ENCODE assay signal across 9 mouse cellular contexts in the genomic region with DNA sequence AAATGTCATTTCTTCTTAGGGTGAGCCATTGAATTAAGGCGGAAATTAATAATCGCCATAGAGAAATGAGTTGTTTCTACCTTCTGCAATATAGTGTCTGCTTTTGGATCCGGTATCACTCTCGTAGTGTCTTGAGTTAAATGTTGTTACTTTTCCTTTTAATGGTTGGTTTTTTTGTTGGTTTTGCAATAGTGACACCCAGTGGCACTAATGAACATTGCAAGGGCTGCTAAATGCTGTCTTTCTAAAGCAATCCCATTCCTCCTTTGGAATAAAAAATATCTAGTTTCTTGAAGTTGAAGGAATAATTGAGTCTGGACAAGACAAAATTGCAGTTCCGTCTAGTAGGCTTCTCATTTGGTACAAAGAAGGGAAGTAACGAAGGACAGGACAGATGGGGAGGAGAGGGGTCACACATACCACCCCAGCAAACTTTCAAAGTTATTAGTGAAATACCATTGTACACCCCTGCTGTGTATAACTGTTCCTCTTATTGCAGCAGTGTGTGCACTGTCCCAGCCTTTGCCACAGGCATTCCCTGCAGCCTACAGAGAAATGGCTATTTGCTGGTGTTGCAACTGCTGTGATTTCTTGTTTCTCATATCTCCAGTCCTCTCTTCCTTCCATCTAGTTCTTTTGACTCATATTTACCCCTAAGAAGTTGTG.
DNase-seq lines count a peak whose midpoint lies in the region; ATAC-seq lines count a peak whose summit lies in the region.
"Had no signal": no experiment of that assay in that cellular context is flagged by ENCODE, and none has a peak within 500 bp of the region (broad histone marks: within the 10 kb centered on the region; RNA-seq: fewer than 3 reads in every experiment).

No protein-coding gene starts in this region.

- no peaks in the 10 kb centered on the region for H3K4me1 ChIP-seq in heart, embryonic 13.5 days
- peaks cover 2% of the 10 kb centered on the region for H3K4me1 ChIP-seq in lung, embryonic 15.5 days
- H3K4me1 ChIP-seq: liver, embryonic 13.5 days had no signal

- no peaks in the 10 kb centered on the region for H3K9me3 ChIP-seq in heart, embryonic 13.5 days
- no peaks in the 10 kb centered on the region for H3K9me3 ChIP-seq in lung, embryonic 15.5 days
- H3K9me3 ChIP-seq: liver, embryonic 13.5 days had no signal

- H3K4me2 ChIP-seq in heart, embryonic 13.5 days, result peak overlapping the region; percentile 50
- no peak overlapping the region for H3K4me2 ChIP-seq in lung, embryonic 15.5 days
- H3K4me2 ChIP-seq: liver, embryonic 13.5 days had no signal

- no peak for ATAC-seq in cerebellum, adult (ENCODE audit: insufficient number of reproducible peaks, low FRiP score, low TSS enrichment)
- no peak for ATAC-seq in heart, embryonic 13.5 days (ENCODE audit: extremely low read depth, insufficient number of reproducible peaks, low FRiP score, low TSS enrichment)
- 0 out of 2 replicates have a peak, but pooled peaks have one; percentile 33 for ATAC-seq in lung, embryonic 15.5 days (ENCODE audit: borderline replicate concordance, extremely low read depth, low FRiP score, low TSS enrichment)

- H3K27me3 ChIP-seq in heart, embryonic 13.5 days (replicated peaks), result no peaks in the 10 kb centered on the region
- H3K27me3 ChIP-seq in lung, embryonic 15.5 days, result no peaks in the 10 kb centered on the region
- H3K27me3 ChIP-seq: liver, embryonic 13.5 days had no signal

- no peak overlapping the region for H3K9ac ChIP-seq in heart, embryonic 13.5 days
- H3K9ac ChIP-seq in lung, embryonic 15.5 days, result no peak overlapping the region
- H3K9ac ChIP-seq: liver, embryonic 13.5 days had no signal

- DNase-seq in cerebellum, adult 11 months, result peak; percentile 23
- DNase-seq in R1 (ENCODE audit: low read depth, low spot score), result peak; percentile 20
- peak; percentile 49 for DNase-seq in embryo, embryonic 11.5 days (ENCODE audit: low read depth, low spot score)
- peak; percentile 68 for DNase-seq in kidney, postnatal 14 days
- peak; percentile 28 for DNase-seq in retina, adult 2 months (ENCODE audit: low read depth, low spot score)
- DNase-seq: liver, embryonic 13.5 days had no signal

- no peaks in the 10 kb centered on the region for H3K36me3 ChIP-seq in heart, embryonic 13.5 days
- no peaks in the 10 kb centered on the region for H3K36me3 ChIP-seq in lung, embryonic 15.5 days
- H3K36me3 ChIP-seq: liver, embryonic 13.5 days had no signal

- H3K4me3 ChIP-seq in heart, embryonic 13.5 days, result no peak overlapping the region
- no peak overlapping the region for H3K4me3 ChIP-seq in lung, embryonic 15.5 days
- H3K4me3 ChIP-seq: liver, embryonic 13.5 days had no signal

- WGBS in heart, embryonic 13.5 days, result 21% methylated on average over 6 of the region's 6 CpGs
- WGBS in lung, embryonic 15.5 days, result 26% methylated on average over 6 of the region's 6 CpGs

- no peak overlapping the region for H3K27ac ChIP-seq in heart, embryonic 13.5 days (replicated peaks)
- H3K27ac ChIP-seq in lung, embryonic 15.5 days, result 0 out of 2 replicates have a peak overlapping the region, but pooled peaks have one; percentile 30
- H3K27ac ChIP-seq: liver, embryonic 13.5 days had no signal
